Mouse (Mus musculus) neural tube, embryonic 12.5 days (tissue): Measurements from ENCODE around the gene Rpl3l. TPM values are rescaled to one million over a fixed set of nuclear protein-coding genes. Genes with fewer than 3 reads are reported as not detected.
A peak's percentile ranks its signal among the peaks of the same experiment; 100 is the strongest.

Experiments used
- ATAC-seq: fragments of 200-750 bp; cut with Nextera tagmentation; 2 replicates; pipeline ENCODE4 v1.8.0; 2017; ENCODE audit warnings: low read depth, mild to moderate bottlenecking, moderate TSS enrichment, moderate library complexity; ENCODE audit not compliant: low FRiP score
- H3K27ac ChIP-seq: fragments of 300-500 bp; sonication (generic); 2 replicates; pipeline ENCODE4 v1.5.1; 2016
- H3K27me3 ChIP-seq: fragments of 300-500 bp; sonication (generic); replicated peaks from 2 replicates; pipeline ENCODE4 v1.6.1; 2016; ENCODE audit warnings: mild to moderate bottlenecking
- H3K36me3 ChIP-seq: fragments of 300-500 bp; sonication (generic); 2 replicates; pipeline ENCODE4 v1.6.1; 2016; ENCODE audit warnings: mild to moderate bottlenecking
- H3K4me1 ChIP-seq: fragments of 300-500 bp; sonication (generic); 2 replicates; pipeline ENCODE4 v1.6.1; 2016
- H3K4me2 ChIP-seq: fragments of 300-500 bp; sonication (generic); replicated peaks from 2 replicates; pipeline ENCODE4 v1.6.1; 2016; ENCODE audit warnings: mild to moderate bottlenecking
- H3K4me3 ChIP-seq: fragments of 300-500 bp; sonication (generic); 2 replicates; pipeline ENCODE4 v1.5.1; 2016
- H3K9ac ChIP-seq: fragments of 300-500 bp; sonication (generic); 2 replicates; pipeline ENCODE4 v1.6.1; 2016; ENCODE audit warnings: mild to moderate bottlenecking
- H3K9me3 ChIP-seq: fragments of 300-500 bp; sonication (generic); 2 replicates; pipeline ENCODE4 v1.6.1; 2016; ENCODE audit warnings: mild to moderate bottlenecking
- WGBS: fragments of 180-500 bp; shearing (Covaris S2); methylation state at CpG from one replicate; pipeline ENCODE4 v1.1.7; 2016; 5-methylcytosine and 5-hydroxymethylcytosine counted together
- polyA plus RNA-seq: library from polyadenylated mRNA; unstranded; fragments of >200 nt; fragmentation: Nextera tagmentation; extraction: Ambion mirVana; gene quantifications from 2 replicates; pipeline ENCODE4 v1.2.1, GENCODE M21; 2016

Gene Rpl3l
- polyA plus RNA-seq, 1 experiment from 2014 or later = not detected

DNA sequence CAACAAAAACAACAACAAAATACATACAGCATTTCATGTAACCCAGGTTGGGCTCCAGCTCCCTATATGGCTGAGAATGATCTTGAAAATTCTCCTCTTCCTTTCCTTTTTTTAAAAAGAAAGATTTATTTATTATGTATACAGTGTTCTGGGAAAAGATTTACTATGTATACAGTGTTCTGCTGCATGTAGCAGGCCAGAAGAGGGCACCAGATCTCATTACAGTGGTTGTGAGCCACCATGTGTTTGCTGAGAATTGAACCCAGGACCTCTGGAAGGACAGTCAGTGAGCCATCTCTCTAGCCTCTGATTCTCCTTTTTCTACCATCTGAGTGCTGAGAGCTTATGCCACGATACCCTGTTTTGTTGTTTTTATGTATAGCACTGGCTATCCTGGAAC is 6.9 kb downstream of the Rpl3l start:
- no peak overlapping the region for H3K4me3 ChIP-seq
- no peaks in the 10 kb centered on the region for H3K36me3 ChIP-seq
- no peaks in the 10 kb centered on the region for H3K27me3 ChIP-seq
- no peak overlapping the region for H3K27ac ChIP-seq
- ATAC-seq = no peak
- H3K4me1 ChIP-seq = peaks cover 13% of the 10 kb centered on the region
- WGBS = 84% methylated on average over 1 of the region's 1 CpGs
- H3K4me2 ChIP-seq = no peak overlapping the region
- H3K9ac ChIP-seq = no peak overlapping the region
- H3K9me3 ChIP-seq = no peaks in the 10 kb centered on the region

DNA sequence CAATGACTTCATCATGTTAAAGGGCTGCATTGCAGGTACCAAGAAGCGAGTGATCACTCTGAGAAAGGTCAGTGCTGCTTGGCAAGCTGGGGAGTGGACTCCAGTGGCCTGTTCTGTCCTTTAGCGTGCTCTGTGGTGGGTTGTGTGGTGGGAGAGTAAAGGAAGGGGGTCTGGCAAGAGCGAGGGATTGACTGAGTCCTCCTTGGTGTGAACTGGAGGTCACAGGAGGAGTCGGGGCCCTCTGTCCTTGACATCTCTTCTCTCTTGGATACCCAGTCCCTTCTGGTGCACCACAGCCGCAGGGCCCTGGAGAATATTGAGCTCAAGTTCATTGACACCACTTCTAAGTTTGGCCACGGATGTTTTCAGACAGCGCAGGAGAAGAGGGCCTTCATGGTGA is 7.8 kb downstream of the Rpl3l start:
- Histone ChIP-seq H3K27ac (no peak overlapping the region), H3K9me3 (no peaks in the 10 kb centered on the region), H3K27me3 (no peaks in the 10 kb centered on the region), H3K4me2 (peak overlapping the region; percentile 91; the same call in 1 of the 2 replicates), H3K4me1 (peaks cover 13% of the 10 kb centered on the region), H3K36me3 (peaks cover 5% of the 10 kb centered on the region), H3K4me3 (no peak overlapping the region), H3K9ac (no peak overlapping the region)
- 90% methylated on average over 7 of the region's 7 CpGs for WGBS
- ATAC-seq = no peak

DNA sequence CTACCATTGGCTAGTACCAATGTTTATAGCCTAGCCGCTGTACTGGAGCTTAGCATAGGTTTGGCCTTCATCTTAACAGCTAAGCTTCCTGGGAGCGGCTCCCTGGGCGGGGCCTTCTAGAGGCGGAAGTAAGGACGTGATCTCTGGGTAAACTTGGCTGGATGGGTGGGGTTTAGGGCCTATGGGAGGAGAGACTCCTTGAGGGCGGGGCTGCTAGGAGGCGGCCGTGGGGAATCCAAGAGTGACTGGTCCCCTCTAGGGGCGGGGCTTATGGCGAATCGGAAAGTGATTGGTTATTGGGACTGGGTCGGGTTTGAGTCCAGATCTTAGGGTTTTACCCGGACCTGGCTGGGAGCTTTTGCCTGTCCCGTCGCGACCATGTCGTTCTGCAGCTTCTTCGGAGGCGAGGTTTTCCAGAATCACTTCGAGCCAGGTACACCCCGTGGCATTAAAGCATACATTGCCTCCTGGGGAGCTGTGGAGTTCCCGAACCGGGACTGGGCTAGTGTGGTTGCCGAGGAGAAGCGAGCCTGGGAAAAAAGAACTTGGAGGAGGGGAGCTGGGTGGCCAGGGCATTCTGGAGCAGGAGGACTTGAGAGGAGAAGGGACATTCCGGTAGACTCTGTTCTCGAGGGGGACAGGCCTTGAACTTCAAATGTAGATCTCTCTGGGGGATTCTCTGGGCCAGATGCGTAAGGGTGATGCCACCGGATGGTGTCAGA is 8.9 kb downstream of the Rpl3l start, which contains the start of gene Msrb1:
Gene Msrb1, plus strand, starts transcription at position 313 of the 722 bp plus-strand sequence.
- H3K27me3 ChIP-seq = no peaks in the 10 kb centered on the region
- H3K27ac ChIP-seq = no peak within 1 kb of the TSS
- 1% methylated on average over 29 of the region's 29 CpGs for WGBS

DNA sequence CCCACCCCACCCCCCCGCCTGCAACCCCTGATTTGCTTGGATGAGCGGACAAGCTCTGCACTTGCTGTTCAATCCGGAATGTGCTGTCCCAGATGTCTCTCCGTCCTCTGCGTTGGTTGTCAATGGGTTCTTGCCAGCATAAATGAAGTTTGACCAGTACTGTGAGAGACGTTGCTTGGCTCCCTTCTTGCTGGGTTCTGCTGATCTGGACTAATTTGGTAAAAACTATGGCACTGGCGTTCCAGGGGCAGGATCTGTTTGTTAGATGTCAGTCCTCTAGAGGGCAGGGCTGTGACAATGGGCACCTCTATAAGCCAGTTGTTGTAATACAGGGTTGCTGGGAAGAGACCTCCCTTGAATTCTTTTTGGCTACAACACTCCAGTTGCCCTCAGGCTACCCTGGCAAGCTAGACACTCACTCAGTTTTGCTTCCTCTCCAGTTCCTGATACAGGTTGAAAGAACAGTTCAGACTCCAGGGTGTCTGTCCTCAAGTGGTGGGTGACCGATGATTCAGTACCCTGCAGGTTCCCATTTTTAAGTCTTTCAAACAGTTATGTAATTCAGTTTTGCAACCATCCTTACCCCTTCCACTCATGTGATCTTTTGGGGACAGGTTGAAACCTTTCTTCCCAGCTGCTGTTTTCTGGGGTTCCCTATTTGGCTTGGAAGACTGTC is 9.7 kb downstream of the Rpl3l start:
- Histone ChIP-seq H3K27ac (no peak overlapping the region), H3K27me3 (no peaks in the 10 kb centered on the region), H3K9ac (peak overlapping the region; percentile 64; the same call in 1 of the 2 replicates), H3K36me3 (peaks cover 8% of the 10 kb centered on the region), H3K4me1 (peaks cover 13% of the 10 kb centered on the region), H3K4me2 (peak overlapping the region; percentile 91), H3K4me3 (peak overlapping the region; percentile 58), H3K9me3 (no peaks in the 10 kb centered on the region)
- 33% methylated on average over 8 of the region's 8 CpGs for WGBS
- ATAC-seq = no peak

More for the DNA sequence above, 8.9 kb downstream of the Rpl3l start, which contains the start of gene Msrb1:
- peaks cover 13% of the 10 kb centered on the region for H3K4me1 ChIP-seq
- H3K4me2 ChIP-seq = peak within 1 kb of the TSS; percentile 91
- peak within 1 kb of the TSS; percentile 64 for H3K9ac ChIP-seq
- no peaks in the 10 kb centered on the region for H3K9me3 ChIP-seq
- peak; percentile 95 for ATAC-seq
- peaks cover 5% of the 10 kb centered on the region for H3K36me3 ChIP-seq
- H3K4me3 ChIP-seq = peak within 1 kb of the TSS; percentile 58

DNA sequence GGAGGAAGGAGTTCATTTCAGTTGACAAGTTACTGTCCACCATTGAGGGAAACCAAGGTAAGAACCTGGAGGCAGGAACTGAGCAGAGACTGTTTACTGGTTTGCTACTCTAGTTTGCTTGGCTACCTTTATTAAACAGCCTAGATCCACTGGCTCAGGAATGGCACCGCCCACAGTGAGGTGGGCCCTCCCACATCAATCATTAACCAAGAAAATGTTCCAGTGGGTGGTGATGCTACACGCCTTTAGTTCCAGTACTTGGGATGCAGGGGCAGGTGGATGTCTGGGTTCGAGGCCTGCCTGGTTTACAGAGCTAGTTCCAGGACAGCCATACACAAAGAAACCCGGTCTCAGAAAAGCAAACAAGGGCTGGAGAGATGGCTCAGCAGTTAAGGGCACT is 10.6 kb downstream of the Rpl3l start:
- no peak overlapping the region for H3K4me3 ChIP-seq
- no peak overlapping the region for H3K4me2 ChIP-seq
- 81% methylated on average over 4 of the region's 4 CpGs for WGBS
- no peak overlapping the region for H3K27ac ChIP-seq
- ATAC-seq = no peak
- no peaks in the 10 kb centered on the region for H3K27me3 ChIP-seq
- no peaks in the 10 kb centered on the region for H3K9me3 ChIP-seq
- no peak overlapping the region for H3K9ac ChIP-seq
- peaks cover 10% of the 10 kb centered on the region for H3K36me3 ChIP-seq
- peaks cover 13% of the 10 kb centered on the region for H3K4me1 ChIP-seq

DNA sequence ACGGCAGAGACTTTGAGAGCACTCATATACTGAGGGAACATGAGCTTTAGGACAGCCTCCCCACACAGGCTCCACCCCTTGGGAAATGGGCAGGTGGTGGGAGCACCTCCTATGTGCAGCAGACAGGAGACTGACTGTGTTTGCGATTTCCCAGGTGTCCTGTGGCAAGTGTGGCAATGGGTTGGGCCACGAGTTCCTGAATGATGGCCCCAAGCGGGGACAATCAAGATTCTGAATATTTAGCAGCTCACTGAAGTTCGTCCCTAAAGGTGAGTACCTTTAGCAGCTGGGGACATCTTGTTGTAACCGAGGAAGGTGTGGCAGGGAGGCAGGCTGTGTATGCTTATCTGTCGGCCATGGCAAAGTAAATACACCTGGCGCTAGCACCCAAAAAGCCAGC is 12.3 kb downstream of the Rpl3l start:
- H3K9ac ChIP-seq = no peak overlapping the region
- peaks cover 13% of the 10 kb centered on the region for H3K4me1 ChIP-seq
- peaks cover 10% of the 10 kb centered on the region for H3K36me3 ChIP-seq
- no peaks in the 10 kb centered on the region; the same call in 1 of the 2 replicates for H3K27me3 ChIP-seq
- H3K4me3 ChIP-seq = no peak overlapping the region
- no peaks in the 10 kb centered on the region for H3K9me3 ChIP-seq
- 88% methylated on average over 8 of the region's 8 CpGs for WGBS
- H3K27ac ChIP-seq = no peak overlapping the region
- no peak for ATAC-seq
- H3K4me2 ChIP-seq = no peak overlapping the region

DNA sequence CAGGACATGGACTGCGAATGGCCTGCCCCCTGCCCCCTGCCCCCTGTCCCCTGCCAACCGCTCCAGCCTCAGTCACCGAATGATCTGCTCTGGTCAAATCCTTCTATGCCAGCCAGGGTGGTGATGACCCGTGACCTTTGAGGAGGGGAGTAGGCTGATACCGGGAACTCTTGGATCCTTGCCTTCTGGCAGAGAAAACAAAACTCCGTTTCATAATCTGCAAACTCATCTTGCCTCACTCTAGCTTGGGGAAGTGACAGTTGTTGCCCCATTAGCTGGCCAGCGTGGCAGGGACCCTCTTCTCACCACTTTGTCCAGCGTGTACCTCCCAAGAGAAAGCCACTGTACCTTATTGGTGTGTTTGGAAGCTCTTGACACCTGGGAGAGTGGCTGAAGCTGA is 14.7 kb downstream of the Rpl3l start:
- H3K36me3 ChIP-seq = peaks cover 10% of the 10 kb centered on the region
- H3K9ac ChIP-seq = no peak overlapping the region
- no peak for ATAC-seq
- H3K4me1 ChIP-seq = peaks cover 3% of the 10 kb centered on the region
- H3K27me3 ChIP-seq = no peaks in the 10 kb centered on the region; the same call in 1 of the 2 replicates
- H3K4me2 ChIP-seq = no peak overlapping the region
- H3K9me3 ChIP-seq = no peaks in the 10 kb centered on the region
- H3K4me3 ChIP-seq = no peak overlapping the region
- 89% methylated on average over 8 of the region's 8 CpGs for WGBS
- H3K27ac ChIP-seq = no peak overlapping the region

DNA sequence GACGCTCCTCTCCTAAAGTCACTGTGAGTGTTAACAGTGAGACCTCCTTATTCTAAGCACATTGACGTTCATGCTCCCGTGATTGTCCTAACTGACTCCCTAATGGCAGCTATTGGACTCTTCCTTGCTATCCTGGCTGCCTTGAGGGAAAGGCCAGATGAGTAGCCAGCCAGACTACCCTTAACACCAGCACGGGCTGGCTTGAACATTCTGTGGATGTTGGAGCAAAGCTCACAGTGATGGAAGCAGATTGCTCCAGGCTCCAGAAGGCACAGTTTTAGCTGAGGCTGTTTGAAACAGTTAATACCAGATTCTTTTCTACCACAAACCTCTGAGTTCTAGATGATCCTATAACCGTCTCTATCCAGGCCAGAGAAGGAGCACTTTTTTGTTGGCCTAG is 16.3 kb downstream of the Rpl3l start:
- Histone ChIP-seq H3K9me3 (no peaks in the 10 kb centered on the region), H3K4me1 (no peaks in the 10 kb centered on the region; the same call in 1 of the 2 replicates), H3K27ac (no peak overlapping the region), H3K4me3 (no peak overlapping the region), H3K27me3 (no peaks in the 10 kb centered on the region; the same call in 1 of the 2 replicates), H3K36me3 (peaks cover 10% of the 10 kb centered on the region), H3K4me2 (no peak overlapping the region), H3K9ac (no peak overlapping the region)
- 75% methylated on average over 5 of the region's 5 CpGs for WGBS
- no peak for ATAC-seq

DNA sequence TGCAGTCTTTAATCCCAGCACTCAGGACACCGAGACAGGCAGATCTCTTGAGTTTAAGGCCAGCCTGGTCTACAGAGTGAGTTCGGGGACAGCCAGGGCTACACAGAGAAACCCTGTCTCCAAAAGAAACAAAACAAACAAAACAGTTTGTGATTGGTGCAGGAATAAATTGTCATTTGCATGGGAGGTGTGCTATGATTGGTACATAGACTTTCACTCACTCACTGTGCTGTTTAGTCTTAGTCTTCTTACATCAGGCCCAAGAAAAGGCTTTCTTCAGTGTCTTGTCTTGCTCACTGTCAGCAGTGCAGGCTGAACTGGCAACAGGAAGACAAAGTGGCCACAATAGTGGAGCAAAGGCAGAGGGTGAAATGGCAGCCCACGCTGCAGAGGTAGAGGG is 16.8 kb downstream of the Rpl3l start:
- Histone ChIP-seq H3K36me3 (peaks cover 10% of the 10 kb centered on the region), H3K4me1 (no peaks in the 10 kb centered on the region; the same call in 1 of the 2 replicates), H3K4me2 (no peak overlapping the region), H3K9ac (no peak overlapping the region), H3K9me3 (no peaks in the 10 kb centered on the region), H3K4me3 (no peak overlapping the region), H3K27ac (no peak overlapping the region), H3K27me3 (no peaks in the 10 kb centered on the region; the same call in 1 of the 2 replicates)
- no peak for ATAC-seq
- WGBS = 73% methylated on average over 3 of the region's 3 CpGs

DNA sequence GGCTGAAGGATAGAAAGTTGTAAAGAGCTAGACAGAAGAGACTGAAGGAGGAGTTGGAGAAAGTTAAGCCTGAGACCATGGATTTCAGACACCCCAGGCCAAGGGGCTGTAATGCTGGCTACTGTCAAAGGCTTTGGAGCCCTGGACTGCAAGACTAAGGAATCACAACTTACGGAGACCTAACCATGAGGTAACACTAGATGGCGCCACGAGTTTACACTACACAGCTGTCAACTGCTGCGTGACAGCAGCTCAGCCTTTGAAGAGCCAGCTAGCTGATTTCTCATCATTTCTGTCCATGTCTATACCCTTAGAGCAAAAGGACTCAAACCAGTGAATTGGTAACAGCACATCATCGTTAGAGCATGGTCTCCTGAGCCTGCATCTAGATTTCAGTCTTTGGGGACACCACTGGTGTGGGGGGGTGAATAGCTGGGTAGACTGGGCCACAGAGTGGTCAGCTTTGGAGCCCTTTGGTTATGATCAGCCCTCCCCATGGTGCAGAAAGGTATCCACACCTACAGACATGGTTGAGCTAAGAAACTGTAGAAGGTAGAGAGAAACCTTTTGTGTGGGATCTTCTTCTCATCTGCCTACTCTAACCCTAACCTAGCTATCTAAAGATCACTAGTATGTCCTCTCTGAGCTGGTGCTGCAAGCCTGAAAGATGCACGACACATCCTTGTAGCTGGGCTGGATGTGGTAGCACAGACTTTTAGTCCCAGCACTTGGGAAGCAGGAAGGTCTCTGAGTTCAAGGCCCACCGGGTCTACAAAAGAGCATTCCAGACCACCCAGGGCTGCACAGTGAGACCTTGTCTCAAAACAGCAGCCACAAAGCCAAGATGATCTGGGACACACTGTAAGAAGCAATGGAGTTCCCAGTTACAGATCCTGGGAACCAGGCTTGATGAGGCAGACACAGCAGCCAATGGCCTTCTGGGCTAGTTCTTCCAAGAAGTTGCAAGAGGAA is 18.2 kb downstream of the Rpl3l start:
- WGBS = 22% methylated on average over 7 of the region's 7 CpGs

DNA sequence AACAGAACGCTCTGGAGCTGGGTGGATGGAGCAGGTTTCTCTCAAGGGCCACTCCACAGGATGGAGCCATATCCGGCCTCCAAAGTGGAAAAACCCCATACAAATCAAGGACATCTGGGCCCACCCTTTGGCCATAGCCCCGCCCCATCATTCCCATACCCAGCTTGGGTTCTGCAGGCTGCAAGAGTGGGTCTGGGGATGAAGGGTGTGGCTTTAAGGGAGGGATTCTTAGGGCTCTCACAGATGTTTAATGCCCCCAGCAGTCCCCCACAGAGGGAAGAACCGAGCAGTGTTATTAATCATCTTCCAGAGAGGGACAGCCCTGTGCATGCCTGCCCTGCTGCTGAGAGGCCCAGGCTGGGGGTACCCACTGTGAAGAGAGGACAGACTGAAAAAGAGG is 19.4 kb downstream of the Rpl3l start:
- WGBS = 50% methylated on average over 4 of the region's 4 CpGs

More for the DNA sequence above, 18.2 kb downstream of the Rpl3l start:
- no peak overlapping the region for H3K27ac ChIP-seq
- H3K9ac ChIP-seq = no peak overlapping the region
- peaks cover 10% of the 10 kb centered on the region for H3K27me3 ChIP-seq
- no peak overlapping the region for H3K4me3 ChIP-seq
- ATAC-seq = peak; percentile 70; the same call in 1 of the 2 replicates
- H3K4me1 ChIP-seq = no peaks in the 10 kb centered on the region; the same call in 1 of the 2 replicates
- peaks cover 5% of the 10 kb centered on the region; the same call in 1 of the 2 replicates for H3K36me3 ChIP-seq
- H3K9me3 ChIP-seq = no peaks in the 10 kb centered on the region
- H3K4me2 ChIP-seq = no peak overlapping the region

More for the DNA sequence above, 19.4 kb downstream of the Rpl3l start:
- no peaks in the 10 kb centered on the region; the same call in 1 of the 2 replicates for H3K4me1 ChIP-seq
- H3K36me3 ChIP-seq = peaks cover 3% of the 10 kb centered on the region; the same call in 1 of the 2 replicates
- no peak overlapping the region for H3K27ac ChIP-seq
- no peak overlapping the region for H3K4me3 ChIP-seq
- no peak overlapping the region for H3K4me2 ChIP-seq
- H3K9me3 ChIP-seq = no peaks in the 10 kb centered on the region
- ATAC-seq = no peak
- peaks cover 21% of the 10 kb centered on the region for H3K27me3 ChIP-seq
- H3K9ac ChIP-seq = no peak overlapping the region
